Mouse (Mus musculus) C2C12 (cell line): Measurements from ENCODE around the gene Plcxd1.

Experiments used
- CEBPB ChIP-seq: IDR thresholded peaks from one replicate; pipeline ENCODE4 v1.6.1; 2011; ENCODE audit warnings: low read depth, mild to moderate bottlenecking, control low read depth, moderate library complexity
- CTCF ChIP-seq: IDR thresholded peaks from one replicate; pipeline ENCODE4 v1.5.1; 2011; ENCODE audit not compliant: control insufficient read depth, insufficient read depth, insufficient read length
- MAX ChIP-seq: IDR thresholded peaks from one replicate; pipeline ENCODE4 v1.6.1; 2011; ENCODE audit warnings: mild to moderate bottlenecking, control low read depth
- MYOD1 ChIP-seq: IDR thresholded peaks from one replicate; pipeline ENCODE4 v1.6.1; 2011; ENCODE audit warnings: low read depth; ENCODE audit not compliant: control insufficient read depth, insufficient read length
- MYOG ChIP-seq: IDR thresholded peaks from one replicate; pipeline ENCODE4 v1.6.1; 2011; ENCODE audit not compliant: control insufficient read depth, insufficient read length; ENCODE audit errors: extremely low read depth
- USF1 ChIP-seq: IDR thresholded peaks from one replicate; pipeline ENCODE4 v1.6.1; 2011; ENCODE audit warnings: low read depth, mild to moderate bottlenecking, control low read depth, moderate library complexity

DNA sequence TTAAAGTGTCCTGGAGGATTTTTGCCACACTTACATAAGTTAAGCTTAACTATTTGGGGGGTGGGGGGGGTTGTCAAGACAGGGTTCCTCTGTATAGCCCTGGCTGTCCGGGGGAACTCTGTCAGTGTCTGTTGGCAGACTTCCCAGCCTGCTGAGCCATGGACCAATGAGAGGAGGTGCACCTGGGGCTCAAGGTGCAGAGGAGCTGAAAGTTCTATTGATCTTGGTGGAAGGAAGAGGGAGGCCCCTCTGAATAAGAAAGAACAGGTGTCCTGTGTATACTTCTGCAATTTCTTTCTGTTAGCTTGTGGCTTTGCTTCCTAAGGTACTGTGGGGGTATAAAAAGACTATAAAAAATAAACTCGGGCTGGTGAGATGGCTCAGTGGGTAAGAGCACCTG is 8.2 kb upstream of the Plcxd1 start:
- TF ChIP-seq CTCF (no peak), MAX (no peak), USF1 (no peak), MYOD1 (no peak), MYOG (no peak), CEBPB (no peak)
